Mouse (Mus musculus): Measurements from ENCODE around the gene Igf2bp2.

- no peak for TF ChIP-seq GATA1 (IDR thresholded peaks at IDR 0.05; ENCODE audit: borderline replicate concordance, low read length)
- no peak for TF ChIP-seq FLI1 (IDR thresholded peaks at IDR 0.05; ENCODE audit: low read length)
Measured at GRCm38 (mm10) chr16:22152941-22153444, 10.1 kb downstream of the Igf2bp2 start.
